Mouse (Mus musculus) MEL (cell line): ENCODE data around the gene Clmp. TPM values are rescaled to one million over a fixed set of nuclear protein-coding genes. Genes with fewer than 3 reads are reported as not detected.

Experiments
- DNase-seq: peaks from one replicate; pipeline ENCODE4 v3.0.0; 2011; ENCODE audit warnings: low read depth, low spot score
- H3K27ac ChIP-seq: 2 replicates; pipeline ENCODE4 v1.5.1; 2012; ENCODE audit warnings: low read depth, mild to moderate bottlenecking, control low read depth, low read length, moderate library complexity; ENCODE audit not compliant: control insufficient read depth
- H3K27me3 ChIP-seq, 2 experiments: fragments of 150-350 bp in 1 of 2; sonication (generic) in 1 of 2; 2 replicates each; pipeline ENCODE4 v1.6.1; 2012; ENCODE audit warnings: low read length in 2 of 2, mild to moderate bottlenecking in 2 of 2, improper control_type of control experiment in 1 of 2, moderate library complexity in 1 of 2; ENCODE audit not compliant: insufficient read depth in 2 of 2, control insufficient read depth in 1 of 2
- H3K36me3 ChIP-seq, 2 experiments: 2 replicates each; pipeline ENCODE4 v1.6.1; 2012 to 2014; ENCODE audit warnings: low read length in 2 of 2, improper control_type of control experiment in 1 of 2, inconsistent platforms in 1 of 2, mild to moderate bottlenecking in 1 of 2; ENCODE audit not compliant: insufficient read depth in 2 of 2, control insufficient read depth in 1 of 2
- H3K4me1 ChIP-seq, 2 experiments: fragments of 150-350 bp in 1 of 2; sonication (generic) in 1 of 2; 2 replicates each; pipeline ENCODE4 v1.6.1; 2012; ENCODE audit warnings: low read length in 2 of 2, improper control_type of control experiment in 1 of 2, mild to moderate bottlenecking in 1 of 2; ENCODE audit not compliant: insufficient read depth in 2 of 2, control insufficient read depth in 1 of 2
- H3K4me3 ChIP-seq, 2 experiments: fragments of 150-350 bp in 1 of 2; sonication (generic) in 1 of 2; 2 replicates each; pipeline ENCODE4 v1.5.1; 2012; ENCODE audit warnings: low read depth in 2 of 2, low read length in 2 of 2, mild to moderate bottlenecking in 2 of 2, moderate library complexity in 2 of 2, control low read depth in 1 of 2, improper control_type of control experiment in 1 of 2; ENCODE audit not compliant: control insufficient read depth in 1 of 2, insufficient read depth in 1 of 2
- H3K79me2 ChIP-seq: 2 replicates; pipeline ENCODE4 v1.6.1; 2012; ENCODE audit warnings: mild to moderate bottlenecking, low read length, moderate library complexity; ENCODE audit not compliant: control insufficient read depth, poor library complexity, insufficient read depth
- H3K9ac ChIP-seq: 2 replicates; pipeline ENCODE4 v1.6.1; 2012; ENCODE audit warnings: low read depth, mild to moderate bottlenecking, control low read depth, low read length, moderate library complexity; ENCODE audit not compliant: control insufficient read depth, poor library complexity, severe bottlenecking
- H3K9me3 ChIP-seq: fragments of 150-350 bp; sonication (generic); replicated peaks from 2 replicates; pipeline ENCODE4 v1.6.1; 2012; ENCODE audit warnings: mild to moderate bottlenecking, low read length, improper control_type of control experiment, moderate library complexity; ENCODE audit not compliant: insufficient read depth
- CHD1 ChIP-seq: IDR thresholded peaks from 2 replicates; pipeline ENCODE4 v1.6.1; 2012; ENCODE audit warnings: low read depth, mild to moderate bottlenecking, inconsistent platforms, low read length, improper control_type of control experiment
- CHD2 ChIP-seq: IDR thresholded peaks from 2 replicates; pipeline ENCODE4 v1.6.1; 2011; ENCODE audit warnings: low read length, improper control_type of control experiment
- EP300 ChIP-seq, 2 experiments: IDR thresholded peaks; 2 replicates each; pipeline ENCODE4 v1.6.1; 2011; ENCODE audit warnings: improper control_type of control experiment in 2 of 2, low read length in 2 of 2, low read depth in 1 of 2, mild to moderate bottlenecking in 1 of 2
- ETS1 ChIP-seq: IDR thresholded peaks from 2 replicates; pipeline ENCODE4 v1.6.1; 2012; ENCODE audit warnings: low read depth, mild to moderate bottlenecking, inconsistent platforms, low read length, improper control_type of control experiment, moderate library complexity
- GABPA ChIP-seq: IDR thresholded peaks from 2 replicates; pipeline ENCODE4 v1.6.1; 2012; ENCODE audit warnings: low read depth, mild to moderate bottlenecking, inconsistent platforms, low read length, improper control_type of control experiment, moderate library complexity
- GATA1 ChIP-seq: IDR thresholded peaks from 2 replicates; pipeline ENCODE4 v1.6.1; 2011; ENCODE audit warnings: low read depth, low read length, improper control_type of control experiment
- HCFC1 ChIP-seq: IDR thresholded peaks from 2 replicates; pipeline ENCODE4 v1.6.1; 2012; ENCODE audit warnings: low read depth, mild to moderate bottlenecking, inconsistent platforms, low read length, improper control_type of control experiment, moderate library complexity
- JUND ChIP-seq: IDR thresholded peaks from 2 replicates; pipeline ENCODE4 v1.6.1; 2011; ENCODE audit warnings: low read depth, mild to moderate bottlenecking, improper control_type of control experiment, low read length
- MAX ChIP-seq: IDR thresholded peaks from 2 replicates; pipeline ENCODE4 v1.6.1; 2011; ENCODE audit warnings: low read length, improper control_type of control experiment
- MAZ ChIP-seq: IDR thresholded peaks from 2 replicates; pipeline ENCODE4 v1.6.1; 2012; ENCODE audit warnings: low read depth, mild to moderate bottlenecking, inconsistent platforms, low read length, improper control_type of control experiment
- MXI1 ChIP-seq: IDR thresholded peaks from 2 replicates; pipeline ENCODE4 v1.6.1; 2011; ENCODE audit warnings: mild to moderate bottlenecking, low read depth, low read length, improper control_type of control experiment
- MYC ChIP-seq: IDR thresholded peaks from 2 replicates; pipeline ENCODE4 v1.6.1; 2011; ENCODE audit warnings: low read depth, mild to moderate bottlenecking, low read length, improper control_type of control experiment, moderate library complexity
- NRF1 ChIP-seq: IDR thresholded peaks from 2 replicates; pipeline ENCODE4 v1.6.1; 2014; ENCODE audit warnings: low read depth, mild to moderate bottlenecking, inconsistent platforms, low read length, improper control_type of control experiment, moderate library complexity; ENCODE audit not compliant: poor library complexity, insufficient read depth, severe bottlenecking
- POLR2AphosphoS2 ChIP-seq: IDR thresholded peaks from 2 replicates; pipeline ENCODE4 v1.6.1; 2011; ENCODE audit warnings: low read length, improper control_type of control experiment
- POLR2AphosphoS5 ChIP-seq: IDR thresholded peaks from 2 replicates; pipeline ENCODE4 v1.6.1; 2012; ENCODE audit warnings: low read depth, borderline replicate concordance, mild to moderate bottlenecking, inconsistent platforms, low read length, moderate library complexity, mixed read lengths
- SMC3 ChIP-seq: IDR thresholded peaks from 2 replicates; pipeline ENCODE4 v1.6.1; 2011; ENCODE audit warnings: low read depth, low read length, improper control_type of control experiment
- TAL1 ChIP-seq: IDR thresholded peaks from 2 replicates; pipeline ENCODE4 v1.6.1; 2012; ENCODE audit warnings: mild to moderate bottlenecking, inconsistent platforms, low read length, moderate library complexity, mixed read lengths
- TCF12 ChIP-seq: IDR thresholded peaks from 2 replicates; pipeline ENCODE4 v1.6.1; 2014; ENCODE audit warnings: low read depth, mild to moderate bottlenecking, inconsistent platforms, low read length, improper control_type of control experiment, moderate library complexity
- USF1 ChIP-seq: IDR thresholded peaks from 2 replicates; pipeline ENCODE4 v1.6.1; 2014; ENCODE audit warnings: low read depth, mild to moderate bottlenecking, inconsistent platforms, low read length, improper control_type of control experiment, moderate library complexity
- USF2 ChIP-seq, 2 experiments: IDR thresholded peaks; 2 replicates each; pipeline ENCODE4 v1.6.1; 2011 to 2012; ENCODE audit warnings: improper control_type of control experiment in 2 of 2, low read length in 2 of 2, borderline replicate concordance in 1 of 2, inconsistent platforms in 1 of 2, low read depth in 1 of 2, mild to moderate bottlenecking in 1 of 2; ENCODE audit not compliant: insufficient read depth in 1 of 2
- ZKSCAN1 ChIP-seq: IDR thresholded peaks from 2 replicates; pipeline ENCODE4 v1.6.1; 2012; ENCODE audit warnings: low read depth, mild to moderate bottlenecking, inconsistent platforms, low read length, improper control_type of control experiment, moderate library complexity
- ZMIZ1 ChIP-seq: IDR thresholded peaks from 2 replicates; pipeline ENCODE4 v1.6.1; 2012; ENCODE audit warnings: low read depth, mild to moderate bottlenecking, inconsistent platforms, low read length, improper control_type of control experiment, moderate library complexity
- ZNF384 ChIP-seq: IDR thresholded peaks from 2 replicates; pipeline ENCODE4 v1.6.1; 2012; ENCODE audit warnings: low read depth, mild to moderate bottlenecking, inconsistent platforms, low read length, improper control_type of control experiment
- polyA plus RNA-seq, 2 experiments: library from polyadenylated mRNA; stranded (reverse) in 1 of 2; unstranded in 1 of 2; fragments of >175 nt in 1 of 2; fragments of >200 nt in 1 of 2; gene quantifications; 2 replicates each; pipeline versions ENCODE4 v1.2.1 to v1.2.4; 2012; ENCODE audit warnings: low replicate concordance in 2 of 2, low read depth in 1 of 2; ENCODE audit not compliant: insufficient read length in 2 of 2, insufficient read depth in 1 of 2, missing spikeins in 1 of 2
- total RNA-seq: library from RNA; depleted of rRNA; stranded (reverse); fragments of 300-350 nt; gene quantifications from 2 replicates; pipeline ENCODE4 v1.2.3, GENCODE M21; 2012

Clmp gene
- total and polyA plus RNA-seq, 3 experiments = not detected

GRCm38 (mm10) chr9:40817325-40818028 is 131.7 kb downstream of the Clmp start:
- Histone ChIP-seq H3K4me1 (peaks cover 0 to 3% of the 10 kb centered on the region in 2 experiments; a peak in 1 of 4 replicates), H3K79me2 (no peaks in the 10 kb centered on the region), H3K9me3 (no peaks in the 10 kb centered on the region), H3K4me3 (no peak overlapping the region), H3K27me3 (no peaks in the 10 kb centered on the region; a peak in 1 of 4 replicates), H3K36me3 (peaks cover 0 to 4% of the 10 kb centered on the region in 2 experiments; a peak in 2 of 4 replicates), H3K27ac (no peak overlapping the region), H3K9ac (no peak overlapping the region)
- no peak for DNase-seq
- TF ChIP-seq MAX (no peak), JUND (no peak), NRF1 (no peak), USF1 (no peak), MYC (no peak), GATA1 (no peak), MAZ (no peak)

DNA sequence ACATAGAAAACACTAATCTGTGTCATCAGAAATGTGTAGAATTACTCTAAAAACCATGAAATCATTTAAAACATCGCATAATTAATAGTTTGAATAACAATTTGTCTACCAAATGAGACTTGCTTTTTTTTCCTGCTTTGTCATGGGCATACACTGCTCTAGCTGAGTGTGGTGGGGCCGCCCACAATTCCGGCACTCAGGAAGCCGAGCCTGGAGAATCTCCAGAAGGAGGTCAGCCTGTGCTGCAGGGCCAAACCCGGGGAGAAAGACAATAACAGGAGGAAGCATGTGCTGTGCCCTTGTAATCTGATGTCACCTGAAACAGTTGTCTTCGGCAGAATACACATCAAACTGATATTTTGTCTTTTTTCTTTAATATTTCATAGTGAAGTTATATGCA is 139.8 kb downstream of the Clmp start:
- Histone ChIP-seq H3K36me3 (peaks cover 0 to 4% of the 10 kb centered on the region in 2 experiments; a peak in 2 of 4 replicates), H3K27ac (no peak overlapping the region), H3K4me1 (0 out of 4 replicates have a peak, but pooled peaks cover 0 to 3% of the 10 kb centered on the region in 2 experiments), H3K9me3 (no peaks in the 10 kb centered on the region), H3K27me3 (peaks cover 0 to 4% of the 10 kb centered on the region in 2 experiments; a peak in 3 of 4 replicates), H3K9ac (no peak overlapping the region), H3K4me3 (no peak overlapping the region), H3K79me2 (no peaks in the 10 kb centered on the region)
- no peak for DNase-seq
- TF ChIP-seq GABPA = no peak
- no peak for TF ChIP-seq CHD2
- no peak for TF ChIP-seq ZNF384
- TF ChIP-seq USF2 (IDR thresholded peaks at IDR 0.05; ENCODE audit: borderline replicate concordance in 1 of 2, insufficient read depth in 1 of 2, low read depth in 1 of 2, low read length in 2 of 2) = no peak
- TF ChIP-seq EP300 (IDR thresholded peaks at IDR 0.05; ENCODE audit: low read depth in 1 of 2, low read length in 2 of 2) = no peak
- no peak for TF ChIP-seq POLR2AphosphoS2
- no peak for TF ChIP-seq MYC

- Histone ChIP-seq H3K4me1 (no peaks in the 10 kb centered on the region), H3K9ac (no peak overlapping the region), H3K27ac (no peak overlapping the region), H3K4me3 (no peak overlapping the region), H3K79me2 (no peaks in the 10 kb centered on the region), H3K27me3 (peaks cover 0 to 6% of the 10 kb centered on the region in 2 experiments; a peak in 3 of 4 replicates), H3K36me3 (no peaks in the 10 kb centered on the region), H3K9me3 (no peaks in the 10 kb centered on the region)
- TF ChIP-seq USF2 (IDR thresholded peaks at IDR 0.05; ENCODE audit: borderline replicate concordance in 1 of 2, insufficient read depth in 1 of 2, low read depth in 1 of 2, low read length in 2 of 2) = no peak
- TF ChIP-seq TCF12 = no peak
- no peak for TF ChIP-seq MAZ
- TF ChIP-seq POLR2AphosphoS5 = no peak
- TF ChIP-seq SMC3 = no peak
- no peak for TF ChIP-seq ZMIZ1
- TF ChIP-seq ZKSCAN1 = no peak
- no peak for TF ChIP-seq HCFC1
- TF ChIP-seq MAX = no peak
- TF ChIP-seq MXI1 = no peak
- TF ChIP-seq ZNF384 = no peak
- TF ChIP-seq TAL1 = no peak
- no peak for TF ChIP-seq CHD1
- TF ChIP-seq ETS1 = no peak
- no peak for DNase-seq
These were observed 141.6 kb downstream of the Clmp start for GRCm38 (mm10) chr9:40827366-40827765.
